Comparison of ENCODE assay signal across 18 mouse cellular contexts in the genomic region with DNA sequence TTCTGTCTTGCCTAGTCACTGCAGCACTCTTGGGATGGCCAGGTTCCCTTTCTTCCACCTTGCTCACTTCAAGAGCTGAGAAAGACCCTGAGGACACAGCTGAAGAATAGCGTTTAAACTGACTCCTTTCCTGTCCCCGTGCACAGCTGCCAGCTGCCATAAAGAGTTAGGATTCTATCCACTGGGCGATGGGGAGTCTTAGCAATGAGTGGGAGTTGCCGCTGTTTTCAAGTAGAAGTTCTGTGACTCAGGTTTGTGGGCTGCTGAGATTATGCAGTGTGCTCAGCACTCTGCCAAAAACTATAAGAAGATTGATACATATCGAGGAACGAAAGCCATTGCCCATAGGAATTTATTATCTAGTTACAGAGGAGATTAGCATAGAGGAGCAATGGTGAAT.
DNase-seq lines count a peak whose midpoint lies in the region; ATAC-seq and TF ChIP-seq lines count a peak whose summit lies in the region.
"Had no signal": no experiment of that assay in that cellular context is flagged by ENCODE, and none has a peak within 500 bp of the region (broad histone marks: within the 10 kb centered on the region; RNA-seq: fewer than 3 reads in every experiment).

No protein-coding gene starts in this region.

- H3K4me2 ChIP-seq in midbrain, embryonic 13.5 days (replicated peaks), result no peak overlapping the region
- no peak overlapping the region for H3K4me2 ChIP-seq in midbrain, postnatal 0 days (ENCODE audit: low read depth, low read length, poor library complexity, severe bottlenecking)
- no peak overlapping the region for H3K4me2 ChIP-seq in midbrain, embryonic 15.5 days
- H3K4me2 ChIP-seq: heart, embryonic 11.5 days; limb, embryonic 12.5 days; liver, embryonic 15.5 days had no signal

- H3K4me1 ChIP-seq in midbrain, embryonic 13.5 days (replicated peaks), result peaks cover 34% of the 10 kb centered on the region
- H3K4me1 ChIP-seq in midbrain, postnatal 0 days (ENCODE audit: insufficient read depth, low read length), result peaks cover 12% of the 10 kb centered on the region
- peaks cover 35% of the 10 kb centered on the region for H3K4me1 ChIP-seq in cerebellum, adult 2 months (ENCODE audit: control insufficient read depth, insufficient read depth, low read length)
- H3K4me1 ChIP-seq in midbrain, embryonic 15.5 days, result peaks cover 19% of the 10 kb centered on the region
- H3K4me1 ChIP-seq: liver, embryonic 15.5 days had no signal

- no peaks in the 10 kb centered on the region for H3K27me3 ChIP-seq in midbrain, embryonic 13.5 days
- no peaks in the 10 kb centered on the region for H3K27me3 ChIP-seq in midbrain, postnatal 0 days (ENCODE audit: insufficient read depth, low read length)
- H3K27me3 ChIP-seq in cerebellum, adult 2 months (ENCODE audit: control insufficient read depth, insufficient read depth, low read length), result no peaks in the 10 kb centered on the region
- no peaks in the 10 kb centered on the region for H3K27me3 ChIP-seq in midbrain, embryonic 15.5 days (replicated peaks)
- H3K27me3 ChIP-seq: limb, embryonic 12.5 days; liver, embryonic 15.5 days had no signal

- no peak for ATAC-seq in midbrain, embryonic 13.5 days
- ATAC-seq in midbrain, postnatal 0 days (ENCODE audit: low FRiP score), result no peak
- no peak for ATAC-seq in midbrain, embryonic 15.5 days (replicated peaks)
- ATAC-seq: inflammation-experienced regulatory T-cells, adult 6 months had no signal

- intact Hi-C loops in left cerebral cortex, postnatal 25 days (cut with DNase I), result loop anchor here (2.0 to 5.0 kb wide), 3 partner anchors 66 to 277 kb away; partner anchors contain the start of gene Nptx1

- DNase-seq in frontal cortex, adult 2 months (ENCODE audit: extremely low spot score in 1 of 2, low spot score in 1 of 2), result peak; percentile 62 to 79
- no peak for DNase-seq in frontal cortex, postnatal 25 days (ENCODE audit: low spot score in 2 of 2)
- no peak for DNase-seq in midbrain, postnatal 0 days (ENCODE audit: low spot score)
- DNase-seq in NIH3T3 (ENCODE audit: low read depth), result peak; percentile 81
- DNase-seq in left cerebral cortex, postnatal 25 days (ENCODE audit: low spot score in 2 of 2), result peak; percentile 65 to 91
- DNase-seq in cerebellum, adult 2 months, result no peak
- DNase-seq: adrenal gland, adult 8-10 months; gastrocnemius, adult 2 months; heart, postnatal 4 days; thymus, postnatal 36 days had no signal

- TF ChIP-seq POLR2A in cerebellum, adult 2 months (IDR thresholded peaks at IDR 0.05; ENCODE audit: borderline replicate concordance, insufficient read depth, low read length), result no peak

- 0 out of 2 replicates have a peak overlapping the region, but pooled peaks have one; percentile 19 for H3K27ac ChIP-seq in midbrain, embryonic 13.5 days
- no peak overlapping the region for H3K27ac ChIP-seq in midbrain, postnatal 0 days (ENCODE audit: low read depth, low read length)
- no peak overlapping the region for H3K27ac ChIP-seq in cerebellum, adult 2 months (ENCODE audit: insufficient read depth, low read length)
- no peak overlapping the region for H3K27ac ChIP-seq in midbrain, embryonic 15.5 days
- H3K27ac ChIP-seq: limb, embryonic 12.5 days; liver, embryonic 15.5 days had no signal

- H3K36me3 ChIP-seq in midbrain, embryonic 13.5 days, result 0 out of 2 replicates have a peak, but pooled peaks cover 4% of the 10 kb centered on the region
- no peaks in the 10 kb centered on the region for H3K36me3 ChIP-seq in midbrain, postnatal 0 days (ENCODE audit: insufficient read depth, low read length)
- no peaks in the 10 kb centered on the region for H3K36me3 ChIP-seq in midbrain, embryonic 15.5 days (replicated peaks)

- H3K9me3 ChIP-seq in midbrain, embryonic 13.5 days, result no peaks in the 10 kb centered on the region
- H3K9me3 ChIP-seq in midbrain, postnatal 0 days (ENCODE audit: low read length), result no peaks in the 10 kb centered on the region
- H3K9me3 ChIP-seq in midbrain, embryonic 15.5 days, result no peaks in the 10 kb centered on the region
- H3K9me3 ChIP-seq: forebrain, embryonic 10.5 days; limb, embryonic 12.5 days; liver, embryonic 15.5 days; midbrain, embryonic 10.5 days had no signal

- 77% methylated on average over 6 of the region's 6 CpGs for WGBS in midbrain, embryonic 13.5 days
- WGBS in midbrain, postnatal 0 days, result 44% methylated on average over 6 of the region's 6 CpGs
- WGBS in cerebellum, adult 2 months, result 79% methylated on average over 6 of the region's 6 CpGs
- 59% methylated on average over 6 of the region's 6 CpGs for WGBS in midbrain, embryonic 15.5 days

- no peak overlapping the region for H3K4me3 ChIP-seq in midbrain, embryonic 13.5 days (replicated peaks)
- H3K4me3 ChIP-seq in midbrain, postnatal 0 days (ENCODE audit: low read depth, low read length), result no peak overlapping the region
- no peak overlapping the region for H3K4me3 ChIP-seq in cerebellum, adult 2 months (replicated peaks; ENCODE audit: insufficient read depth, low read depth, low read length)
- H3K4me3 ChIP-seq in midbrain, embryonic 15.5 days, result no peak overlapping the region
- H3K4me3 ChIP-seq: forebrain, embryonic 10.5 days; gastrocnemius, adult 2 months; limb, embryonic 12.5 days; liver, embryonic 15.5 days; midbrain, embryonic 10.5 days had no signal

- TF ChIP-seq CTCF in midbrain, postnatal 0 days (IDR thresholded peaks at IDR 0.05), result no peak
- TF ChIP-seq CTCF in cerebellum, adult 2 months (IDR thresholded peaks at IDR 0.05; ENCODE audit: borderline replicate concordance, insufficient read depth, low read depth, low read length), result no peak

- no peak overlapping the region for H3K9ac ChIP-seq in midbrain, embryonic 13.5 days (replicated peaks)
- no peak overlapping the region for H3K9ac ChIP-seq in midbrain, postnatal 0 days (replicated peaks; ENCODE audit: low read length, poor library complexity, severe bottlenecking)
- no peak overlapping the region for H3K9ac ChIP-seq in midbrain, embryonic 15.5 days
- H3K9ac ChIP-seq: limb, embryonic 12.5 days; liver, embryonic 15.5 days had no signal

Comparison
In these comparisons a context has a peak if more than half of its experiments do, and no peak if none do; other contexts are left out.
1. DNase-seq: peak in frontal cortex, adult 2 months (2 of 2), NIH3T3 (single experiment) and left cerebral cortex, postnatal 25 days (2 of 2); none in frontal cortex, postnatal 25 days (0 of 2), midbrain, postnatal 0 days (single experiment) and cerebellum, adult 2 months (0 of 2).